Mouse (Mus musculus) midbrain, postnatal 0 days (tissue): Measurements from ENCODE around the gene Bglap. TPM values are rescaled to one million over a fixed set of nuclear protein-coding genes. Genes with fewer than 3 reads are reported as not detected.

Experiments
- ATAC-seq: fragments of 200-750 bp; cut with Nextera tagmentation; 2 replicates; pipeline ENCODE4 v1.8.0; 2017; ENCODE audit warnings: moderate number of reproducible peaks, mild to moderate bottlenecking, moderate TSS enrichment, moderate library complexity; ENCODE audit not compliant: low FRiP score
- DNase-seq: peaks from one replicate; pipeline ENCODE4 v3.0.0-alpha.2; 2015; ENCODE audit warnings: low spot score
- H3K27ac ChIP-seq: fragments of 300-500 bp; sonication (generic); 2 replicates; pipeline ENCODE4 v1.5.1; 2014; ENCODE audit warnings: low read depth, mild to moderate bottlenecking, low read length, mixed read lengths
- H3K27me3 ChIP-seq: fragments of 300-500 bp; sonication (generic); 2 replicates; pipeline ENCODE4 v1.6.1; 2014; ENCODE audit warnings: low read length, control low read depth, mixed read lengths; ENCODE audit not compliant: insufficient read depth
- H3K36me3 ChIP-seq: fragments of 300-500 bp; sonication (generic); 2 replicates; pipeline ENCODE4 v1.6.1; 2014; ENCODE audit warnings: low read length, control low read depth, mixed read lengths; ENCODE audit not compliant: insufficient read depth
- H3K4me1 ChIP-seq: fragments of 300-500 bp; sonication (generic); 2 replicates; pipeline ENCODE4 v1.6.1; 2014; ENCODE audit warnings: mild to moderate bottlenecking, control low read depth, antibody characterized with exemption, low read length, mixed read lengths; ENCODE audit not compliant: insufficient read depth
- H3K4me2 ChIP-seq: fragments of 300-500 bp; sonication (generic); 2 replicates; pipeline ENCODE4 v1.6.1; 2014; ENCODE audit warnings: low read depth, mild to moderate bottlenecking, low read length, mixed read lengths; ENCODE audit not compliant: poor library complexity, severe bottlenecking
- H3K4me3 ChIP-seq: fragments of 300-500 bp; sonication (generic); 2 replicates; pipeline ENCODE4 v1.5.1; 2014; ENCODE audit warnings: low read depth, mild to moderate bottlenecking, low read length, moderate library complexity
- H3K9ac ChIP-seq: fragments of 300-500 bp; sonication (generic); replicated peaks from 2 replicates; pipeline ENCODE4 v1.6.1; 2014; ENCODE audit warnings: mild to moderate bottlenecking, low read length, moderate library complexity, mixed read lengths; ENCODE audit not compliant: poor library complexity, severe bottlenecking
- H3K9me3 ChIP-seq: fragments of 300-500 bp; sonication (generic); 2 replicates; pipeline ENCODE4 v1.6.1; 2016; ENCODE audit warnings: low read length, control low read depth
- CTCF ChIP-seq: IDR thresholded peaks from 2 replicates; pipeline ENCODE4 v1.5.1; 2016; ENCODE audit warnings: antibody characterized with exemption, mild to moderate bottlenecking
- whole genome bisulfite sequencing: fragments of 180-500 bp; shearing (Covaris S2); extraction: QIAGEN DNeasy Blood & Tissue Kit; methylation state at CpG from one replicate; pipeline ENCODE4 v1.1.7; 2014; 5-methylcytosine and 5-hydroxymethylcytosine counted together
- polyA plus RNA-seq: library from polyadenylated mRNA; unstranded; fragments of >200 nt; fragmentation: Nextera tagmentation; extraction: Ambion mirVana; gene quantifications from 2 replicates; pipeline ENCODE4 v1.2.1, GENCODE M21; 2015
- total RNA-seq: library from RNA; depleted of rRNA; stranded (reverse); fragments of >200 nt; gene quantifications from 2 replicates; pipeline ENCODE4 v1.2.3, GENCODE M21; 2014; rRNA removed

Gene Bglap
- total and polyA plus RNA-seq, 2 experiments from 2014 or later = not detected

DNA sequence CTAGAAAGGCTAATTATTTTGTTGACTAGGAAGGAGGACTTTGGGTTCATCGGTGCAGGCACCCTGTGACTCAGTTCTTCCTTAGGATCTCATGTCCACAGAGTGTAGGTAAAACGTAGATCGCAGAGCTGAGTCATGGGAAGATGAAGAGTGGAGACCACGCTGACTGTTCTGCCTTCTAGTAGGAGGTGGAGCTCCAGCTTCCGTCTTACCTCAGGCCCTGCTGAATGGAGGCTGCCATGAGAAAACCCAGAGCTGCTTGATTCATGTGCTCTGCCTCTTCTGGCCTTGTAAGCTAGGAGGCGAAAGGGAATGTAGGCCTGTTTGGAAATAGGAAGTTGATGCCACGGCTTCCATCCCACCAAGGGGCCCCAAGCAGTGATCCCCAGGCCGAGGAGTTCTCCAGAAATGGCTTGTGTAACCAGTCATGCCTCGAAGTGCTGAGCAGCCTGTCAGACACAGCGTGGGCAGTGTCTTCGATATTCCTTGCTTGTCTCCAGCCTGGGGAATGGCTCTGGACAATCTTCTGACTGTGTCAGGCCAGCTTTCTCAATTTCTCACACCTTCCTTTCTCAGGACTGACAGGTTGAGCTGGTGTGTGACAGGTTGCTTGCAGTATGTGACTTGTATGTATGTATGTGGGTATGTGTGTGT is 46.8 kb downstream of the Bglap start:
- H3K27me3 ChIP-seq = no peaks in the 10 kb centered on the region
- TF ChIP-seq CTCF = peak; percentile 3; the same call in 1 of the 2 replicates
- WGBS = 87% methylated on average over 11 of the region's 11 CpGs
- H3K9ac ChIP-seq = no peak overlapping the region
- DNase-seq = no peak
- peaks cover 9% of the 10 kb centered on the region; the same call in 1 of the 2 replicates for H3K4me1 ChIP-seq
- ATAC-seq = no peak
- H3K4me3 ChIP-seq = no peak overlapping the region; the same call in 1 of the 2 replicates
- peak overlapping the region; percentile 56 for H3K4me2 ChIP-seq
- H3K36me3 ChIP-seq = peaks cover 9% of the 10 kb centered on the region; the same call in 1 of the 2 replicates
- no peaks in the 10 kb centered on the region for H3K9me3 ChIP-seq
- no peak overlapping the region for H3K27ac ChIP-seq

DNA sequence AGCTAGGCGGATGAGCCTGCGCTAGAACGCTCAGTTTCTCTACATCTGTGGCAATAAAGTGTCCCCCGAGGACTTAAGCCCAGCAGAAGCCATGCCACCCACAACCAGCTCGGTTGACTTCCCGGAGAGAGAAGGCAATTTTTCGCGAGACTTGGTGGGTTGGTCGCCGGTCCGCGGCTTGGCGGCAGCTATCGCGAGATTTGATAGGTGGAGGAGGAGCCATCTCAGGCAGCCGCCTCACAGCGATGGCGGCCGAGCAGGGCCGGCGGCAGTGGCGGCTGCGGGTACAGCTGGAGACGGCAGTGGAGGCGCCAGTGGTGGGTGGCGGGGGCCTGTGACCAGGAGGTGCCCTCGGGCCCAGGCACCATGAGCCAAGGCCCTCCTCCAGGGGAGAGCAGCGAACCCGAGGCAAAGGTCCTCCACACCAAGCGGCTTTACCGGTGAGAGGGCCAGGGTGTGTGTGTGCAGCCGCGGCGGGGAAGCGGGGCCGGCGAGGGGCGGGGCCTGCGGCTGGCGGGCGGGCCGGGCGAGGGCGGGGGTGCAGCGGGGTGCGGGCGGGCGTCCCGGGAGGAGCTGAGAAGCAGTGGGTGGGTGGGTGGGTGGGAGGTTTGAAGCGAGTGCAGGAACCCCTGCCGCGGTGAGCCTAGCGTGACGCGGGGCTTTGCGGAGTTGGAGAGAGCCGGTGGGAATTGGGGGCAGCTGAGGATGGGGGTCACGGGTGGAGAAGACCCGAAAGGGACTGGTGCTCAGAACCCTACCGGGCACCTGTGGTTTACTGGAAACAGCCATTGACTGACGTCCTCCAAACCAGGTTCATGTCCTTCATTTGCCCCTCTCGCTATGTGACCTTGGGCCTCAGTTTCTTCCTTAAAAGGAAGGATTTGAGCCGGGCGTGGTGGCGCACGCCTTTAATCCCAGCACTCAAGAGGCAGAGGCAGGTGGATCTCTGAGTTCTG is 47.9 kb downstream of the Bglap start, which contains the start of the genes Tmem79 and Smg5:
TSS of gene Tmem79 (minus strand) at position 91 of the 956 bp plus-strand sequence.
TSS of gene Smg5 (plus strand) at position 203 of the 956 bp plus-strand sequence.
- Histone ChIP-seq H3K4me2 (peak within 1 kb of the TSS; percentile 56), H3K27me3 (no peaks in the 10 kb centered on the region), H3K4me3 (peak within 1 kb of the TSS; percentile 78), H3K9me3 (no peaks in the 10 kb centered on the region), H3K4me1 (peaks cover 9% of the 10 kb centered on the region; the same call in 1 of the 2 replicates), H3K36me3 (no peaks in the 10 kb centered on the region), H3K9ac (peak within 1 kb of the TSS; percentile 93), H3K27ac (peak within 1 kb of the TSS; percentile 90)
- ATAC-seq (peak; percentile 95), DNase-seq (peak; percentile 96)
- 1% methylated on average over 47 of the region's 66 CpGs for WGBS
- TF ChIP-seq CTCF = no peak

DNA sequence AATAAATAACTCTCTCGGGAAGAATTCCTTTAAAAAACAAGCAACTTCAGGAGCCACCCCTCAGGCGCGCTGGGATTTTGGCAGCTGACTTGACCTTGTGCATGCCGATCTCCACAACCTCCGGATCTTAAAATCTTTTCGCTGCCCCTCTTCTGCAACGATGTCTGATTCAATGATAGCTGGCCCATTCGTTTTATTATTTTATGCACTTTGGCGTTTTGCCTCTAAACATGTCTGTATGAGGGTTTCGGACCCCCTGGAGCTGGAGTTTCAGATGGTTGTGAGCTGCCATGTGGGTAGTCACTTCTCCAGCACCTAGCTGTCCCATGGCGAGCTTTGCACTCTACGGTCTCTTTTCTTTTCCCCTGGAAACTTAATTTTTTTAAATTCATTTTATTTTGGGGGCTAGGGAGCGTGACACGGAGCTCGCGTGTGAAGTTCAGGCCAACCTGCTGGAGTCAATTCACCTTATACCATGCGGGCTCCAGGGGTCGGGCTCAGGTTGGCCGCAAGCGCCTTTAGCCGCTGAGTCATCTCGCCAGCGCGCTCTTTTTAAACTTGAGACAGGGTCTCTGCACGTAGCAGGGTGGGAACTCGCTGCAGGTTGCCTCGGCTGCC is 48.7 kb downstream of the Bglap start:
- WGBS = 2% methylated on average over 27 of the region's 27 CpGs
- Histone ChIP-seq H3K9ac (peak overlapping the region; percentile 93), H3K4me3 (peak overlapping the region; percentile 78), H3K9me3 (no peaks in the 10 kb centered on the region), H3K27me3 (no peaks in the 10 kb centered on the region), H3K4me1 (peaks cover 9% of the 10 kb centered on the region; the same call in 1 of the 2 replicates), H3K27ac (peak overlapping the region; percentile 90), H3K36me3 (no peaks in the 10 kb centered on the region), H3K4me2 (peak overlapping the region; percentile 56)
- DNase-seq (no peak), ATAC-seq (peak; percentile 51)
- no peak for TF ChIP-seq CTCF

DNA sequence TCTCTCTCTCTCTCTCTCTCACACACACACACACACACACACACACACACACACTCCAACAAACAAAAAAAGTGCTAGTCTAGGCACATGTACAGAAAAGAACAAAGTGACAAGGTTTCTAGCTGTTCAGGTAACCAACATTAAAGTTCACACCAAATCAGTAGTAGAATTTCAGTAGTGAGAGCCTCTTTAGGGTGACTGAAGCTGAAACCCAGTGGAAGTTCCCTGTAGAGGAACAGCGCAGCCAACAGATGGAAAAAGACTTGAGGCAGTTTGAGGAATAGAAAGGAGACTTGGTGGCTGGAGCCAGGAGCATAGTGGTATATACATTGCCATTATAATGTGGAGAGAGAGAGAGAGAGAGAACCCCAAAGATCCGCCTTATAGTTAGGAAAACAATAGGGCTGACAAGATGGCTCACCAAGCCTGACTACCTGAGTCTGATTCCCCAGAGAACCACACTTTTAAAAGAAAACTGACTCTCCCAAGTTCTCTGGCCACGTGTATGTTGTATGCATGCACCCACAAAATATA is 49.3 kb downstream of the Bglap start:
- no peak for TF ChIP-seq CTCF
- Histone ChIP-seq H3K9me3 (no peaks in the 10 kb centered on the region), H3K36me3 (no peaks in the 10 kb centered on the region), H3K9ac (peak overlapping the region; percentile 93), H3K27ac (no peak overlapping the region), H3K4me2 (peak overlapping the region; percentile 56), H3K4me3 (peak overlapping the region; percentile 78; the same call in 1 of the 2 replicates), H3K27me3 (no peaks in the 10 kb centered on the region), H3K4me1 (peaks cover 9% of the 10 kb centered on the region; the same call in 1 of the 2 replicates)
- DNase-seq (no peak), ATAC-seq (no peak)
- WGBS = 37% methylated on average over 3 of the region's 3 CpGs

DNA sequence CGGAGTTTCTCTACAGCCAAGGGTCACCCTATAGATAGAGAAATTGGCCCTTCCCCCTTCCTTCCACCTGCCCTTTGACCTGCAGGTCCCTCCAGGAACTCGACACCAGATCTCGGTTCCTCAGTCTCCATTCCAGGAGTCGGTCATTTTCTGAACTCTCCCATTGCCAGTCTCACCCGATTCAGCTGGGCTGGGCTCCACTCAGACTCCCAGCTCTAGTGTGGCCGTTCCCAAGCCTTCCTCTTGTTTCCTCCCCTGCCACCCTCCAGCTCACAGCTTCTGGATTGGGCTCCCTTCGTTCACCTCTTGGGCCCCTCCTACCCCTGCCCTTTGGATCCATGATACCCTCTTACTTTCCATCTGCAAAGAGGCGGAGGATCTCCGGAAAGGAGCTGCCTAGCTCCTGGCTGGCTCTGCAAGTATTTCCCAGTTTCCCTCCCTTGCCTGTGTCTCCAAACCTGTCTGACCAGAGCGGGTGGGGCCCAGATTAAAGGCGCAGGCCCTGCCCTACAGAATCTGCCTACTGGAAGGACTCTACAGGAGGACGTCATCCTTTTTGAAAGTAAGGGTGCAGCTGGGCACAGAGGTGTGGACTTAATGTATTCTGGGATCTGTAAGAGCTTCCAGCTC is 50.1 kb downstream of the Bglap start:
- Histone ChIP-seq H3K4me1 (peaks cover 9% of the 10 kb centered on the region; the same call in 1 of the 2 replicates), H3K4me3 (no peak overlapping the region), H3K27me3 (no peaks in the 10 kb centered on the region), H3K4me2 (no peak overlapping the region), H3K27ac (no peak overlapping the region), H3K9me3 (no peaks in the 10 kb centered on the region), H3K9ac (no peak overlapping the region; the same call in 1 of the 2 replicates), H3K36me3 (peaks cover 8% of the 10 kb centered on the region)
- no peak for TF ChIP-seq CTCF
- DNase-seq (no peak), ATAC-seq (no peak)
- WGBS = 63% methylated on average over 12 of the region's 12 CpGs

Other genes with a start within 250 kb of the Bglap start
- 45.5 and 59.6 TPM in 2 replicates for gene Mef2d, start 242.1 kb downstream of the Bglap start, total RNA-seq
- 21.5 and 26.1 TPM in 2 replicates for gene Mef2d, start 242.1 kb downstream of the Bglap start, polyA plus RNA-seq
- 0.94 and 1.0 TPM in 2 replicates for gene Rhbg, start 129.8 kb downstream of the Bglap start, total RNA-seq
- gene Rhbg, start 129.8 kb downstream of the Bglap start, polyA plus RNA-seq = 0.21 and 0.41 TPM in 2 replicates
- gene Gm38392, start 97.3 kb downstream of the Bglap start, total RNA-seq = not detected in 2 replicates
- gene Gm38392, start 97.3 kb downstream of the Bglap start, polyA plus RNA-seq = 0.20 and 0.21 TPM in 2 replicates
- 6.2 TPM in 1 of 2 replicates, not detected in the other for gene Tsacc, start 87.5 kb downstream of the Bglap start, total RNA-seq
- gene Tsacc, start 87.5 kb downstream of the Bglap start, polyA plus RNA-seq = 5.2 and 7.9 TPM in 2 replicates
- 253 and 273 TPM in 2 replicates for gene Cct3, start 87.3 kb downstream of the Bglap start, total RNA-seq
- 372 and 391 TPM in 2 replicates for gene Cct3, start 87.3 kb downstream of the Bglap start, polyA plus RNA-seq
- gene Glmp, start 59.4 kb downstream of the Bglap start, total RNA-seq = 28.5 and 39.2 TPM in 2 replicates
- 106 and 109 TPM in 2 replicates for gene Glmp, start 59.4 kb downstream of the Bglap start, polyA plus RNA-seq
- gene Tmem79, start 48.3 kb downstream of the Bglap start, total RNA-seq = 0.33 and 0.61 TPM in 2 replicates
- 0.43 and 0.93 TPM in 2 replicates for gene Tmem79, start 48.3 kb downstream of the Bglap start, polyA plus RNA-seq
- 86.7 and 112 TPM in 2 replicates for gene Smg5, start 48.2 kb downstream of the Bglap start, total RNA-seq
- 44.2 and 49.4 TPM in 2 replicates for gene Smg5, start 48.2 kb downstream of the Bglap start, polyA plus RNA-seq
- gene Paqr6, start 19.9 kb downstream of the Bglap start, total RNA-seq = 4.5 and 13.5 TPM in 2 replicates
- 6.6 and 7.1 TPM in 2 replicates for gene Paqr6, start 19.9 kb downstream of the Bglap start, polyA plus RNA-seq
- gene Bglap3, start 11.7 kb downstream of the Bglap start, total RNA-seq = 0.38 TPM in 1 of 2 replicates, not detected in the other
- not detected in 2 replicates for gene Bglap3, start 11.7 kb downstream of the Bglap start, polyA plus RNA-seq
- gene Bglap2, start 5.8 kb downstream of the Bglap start, total RNA-seq = not detected in 2 replicates
- gene Bglap2, start 5.8 kb downstream of the Bglap start, polyA plus RNA-seq = 0.51 TPM in 1 of 2 replicates, not detected in the other
- gene Pmf1, start 25.9 kb upstream of the Bglap start, total RNA-seq = 20.6 and 25.4 TPM in 2 replicates
- gene Pmf1, start 25.9 kb upstream of the Bglap start, polyA plus RNA-seq = 25.2 and 25.6 TPM in 2 replicates
- 62.5 and 63.8 TPM in 2 replicates for gene Slc25a44, start 40.7 kb upstream of the Bglap start, total RNA-seq
- 35.9 and 38.7 TPM in 2 replicates for gene Slc25a44, start 40.7 kb upstream of the Bglap start, polyA plus RNA-seq
- gene Sema4a, start 76.7 kb upstream of the Bglap start, total RNA-seq = 52.6 and 62.0 TPM in 2 replicates
- 42.1 and 44.2 TPM in 2 replicates for gene Sema4a, start 76.7 kb upstream of the Bglap start, polyA plus RNA-seq
- 57.6 and 75.0 TPM in 2 replicates for gene Lmna, start 125.5 kb upstream of the Bglap start, total RNA-seq
- gene Lmna, start 125.5 kb upstream of the Bglap start, polyA plus RNA-seq = 74.1 and 77.2 TPM in 2 replicates
- gene Mex3a, start 147.9 kb upstream of the Bglap start, total RNA-seq = 56.9 and 58.2 TPM in 2 replicates
- 15.4 and 16.1 TPM in 2 replicates for gene Mex3a, start 147.9 kb upstream of the Bglap start, polyA plus RNA-seq
- gene Rab25, start 163.8 kb upstream of the Bglap start, total RNA-seq = 0.60 TPM in 1 of 2 replicates, not detected in the other
- 0.46 TPM in 1 of 2 replicates, not detected in the other for gene Rab25, start 163.8 kb upstream of the Bglap start, polyA plus RNA-seq
- 46.7 and 66.0 TPM in 2 replicates for gene Lamtor2, start 168.6 kb upstream of the Bglap start, total RNA-seq
- 187 and 205 TPM in 2 replicates for gene Lamtor2, start 168.6 kb upstream of the Bglap start, polyA plus RNA-seq
- 103 and 120 TPM in 2 replicates for gene Ubqln4, start 169.3 kb upstream of the Bglap start, total RNA-seq
- 29.7 and 30.4 TPM in 2 replicates for gene Ubqln4, start 169.3 kb upstream of the Bglap start, polyA plus RNA-seq
- gene Ssr2, start 191.4 kb upstream of the Bglap start, total RNA-seq = 236 and 250 TPM in 2 replicates
- gene Ssr2, start 191.4 kb upstream of the Bglap start, polyA plus RNA-seq = 196 and 210 TPM in 2 replicates
- gene Arhgef2, start 221.5 kb upstream of the Bglap start, total RNA-seq = 59.6 and 80.3 TPM in 2 replicates
- 38.9 and 46.8 TPM in 2 replicates for gene Arhgef2, start 221.5 kb upstream of the Bglap start, polyA plus RNA-seq